Mouse (Mus musculus) embryonic fibroblast, embryonic 13.5 days (primary cell): ENCODE measurements around the gene Kpna1.

Source experiments
- CTCF ChIP-seq: IDR thresholded peaks from 2 replicates; pipeline ENCODE4 v1.5.1; 2011; ENCODE audit warnings: mild to moderate bottlenecking, control low read depth, low read length, moderate library complexity, borderline replicate concordance; ENCODE audit not compliant: insufficient read depth
- POLR2A ChIP-seq: IDR thresholded peaks from 2 replicates; pipeline ENCODE4 v1.6.1; 2011; ENCODE audit warnings: low read depth, mild to moderate bottlenecking, control low read depth, low read length, moderate library complexity

DNA sequence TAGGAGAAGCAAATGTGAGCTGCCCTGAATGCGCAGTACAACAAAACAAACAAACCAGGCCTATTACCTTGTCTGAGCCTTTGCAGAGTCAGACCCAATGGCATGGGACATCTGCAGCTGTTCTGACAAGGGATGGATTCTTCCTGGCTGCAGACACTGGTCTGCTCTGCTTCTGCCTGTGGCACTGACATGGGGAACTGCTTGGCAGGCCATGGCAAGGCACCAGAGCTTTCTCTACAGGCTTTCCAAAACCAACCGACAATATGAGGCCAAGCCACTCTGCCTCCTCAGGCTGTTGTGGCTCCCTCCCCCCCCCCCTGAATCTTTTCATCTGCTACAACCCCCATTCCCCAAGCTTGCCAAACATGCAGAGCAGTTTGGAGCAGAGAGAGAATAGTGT, 84.8 kb downstream of the Kpna1 start:
- TF ChIP-seq CTCF, result no peak
- no peak for TF ChIP-seq POLR2A
